Comparison of ENCODE assay signal across 17 mouse cellular contexts in genomic region chr8:128103380-128103779, GRCm38 (mm10).
"Had no signal": no experiment of that assay in that cellular context is flagged by ENCODE, and none has a peak within 500 bp of the region (broad histone marks: within the 10 kb centered on the region; RNA-seq: fewer than 3 reads in every experiment).

No protein-coding gene starts in this region.

- H3K27me3 ChIP-seq: intestine, embryonic 15.5 days; kidney, embryonic 15.5 days; liver, embryonic 13.5 days; midbrain, embryonic 13.5 days had no signal

- ATAC-seq: intestine, embryonic 15.5 days; midbrain, embryonic 13.5 days; midbrain, embryonic 16.5 days had no signal

- H3K4me3 ChIP-seq: intestine, embryonic 15.5 days; kidney, embryonic 15.5 days; layer of hippocampus, adult 2 months; liver, embryonic 13.5 days; megakaryocyte, embryonic 14.5 days; midbrain, embryonic 10.5 days; midbrain, embryonic 13.5 days had no signal

- H3K9ac ChIP-seq: intestine, embryonic 15.5 days; kidney, embryonic 15.5 days; liver, embryonic 13.5 days; midbrain, embryonic 13.5 days had no signal

- DNase-seq: kidney, adult 11 months; kidney, adult 8-10 months; kidney, postnatal 14 days; kidney, postnatal 4 days; layer of hippocampus, adult 9-11 months; liver, embryonic 13.5 days; lung, adult 2 months; lung, postnatal 14 days; lung, postnatal 4 days; thymus, postnatal 25 days had no signal

- H3K4me1 ChIP-seq: intestine, embryonic 15.5 days; kidney, embryonic 15.5 days; liver, embryonic 13.5 days; megakaryocyte, embryonic 14.5 days; midbrain, embryonic 10.5 days; midbrain, embryonic 13.5 days had no signal

- H3K36me3 ChIP-seq: intestine, embryonic 15.5 days; kidney, embryonic 15.5 days; liver, embryonic 13.5 days; midbrain, embryonic 10.5 days; midbrain, embryonic 13.5 days had no signal

- H3K27ac ChIP-seq: intestine, embryonic 15.5 days; kidney, embryonic 15.5 days; layer of hippocampus, adult 2 months; liver, embryonic 13.5 days; midbrain, embryonic 10.5 days; midbrain, embryonic 13.5 days had no signal

- H3K9me3 ChIP-seq: intestine, embryonic 15.5 days; kidney, embryonic 15.5 days; liver, embryonic 13.5 days; megakaryocyte, embryonic 14.5 days; midbrain, embryonic 10.5 days; midbrain, embryonic 13.5 days had no signal
